Mouse (Mus musculus) brain, embryonic 14.5 days (tissue): Measurements from ENCODE around the gene Zfp518b.

Source experiments
- CTCF ChIP-seq: fragments of 200-500 bp; IDR thresholded peaks from 2 replicates; pipeline ENCODE4 v1.5.1; 2012; ENCODE audit warnings: inconsistent platforms, mild to moderate bottlenecking, moderate library complexity, borderline replicate concordance; ENCODE audit not compliant: insufficient read depth, insufficient read length; ENCODE audit errors: extremely low read depth
- POLR2A ChIP-seq: fragments of 200-500 bp; IDR thresholded peaks from 2 replicates; pipeline ENCODE4 v1.6.1; 2012; ENCODE audit warnings: mild to moderate bottlenecking, inconsistent platforms, borderline replicate concordance; ENCODE audit not compliant: poor library complexity, insufficient read depth, insufficient read length, severe bottlenecking; ENCODE audit errors: extremely low read depth

- TF ChIP-seq POLR2A: no peak
- TF ChIP-seq CTCF: no peak
Measured at GRCm38 (mm10) chr5:38707364-38708075, 22.9 kb upstream of the Zfp518b start.
